Mouse (Mus musculus) CH12.LX (cell line): ENCODE measurements around the gene Plcd4. TPM values are rescaled to one million over a fixed set of nuclear protein-coding genes. Genes with fewer than 3 reads are reported as not detected.

ENCODE experiments used
- DNase-seq: peaks from one replicate; pipeline ENCODE4 v3.0.0-alpha.2; 2013; ENCODE audit errors: extremely low read depth
- H3K27ac ChIP-seq: 2 replicates; pipeline ENCODE4 v1.5.1; 2012; ENCODE audit warnings: low read depth, mild to moderate bottlenecking, control low read depth, moderate library complexity; ENCODE audit not compliant: insufficient read depth
- H3K27me3 ChIP-seq: replicated peaks from 2 replicates; pipeline ENCODE3; 2012; ENCODE audit warnings: inconsistent platforms
- H3K36me3 ChIP-seq, 2 experiments: replicated peaks in 1 of 2; 2 replicates each; pipeline versions ENCODE3 to v1.6.1; 2012; ENCODE audit warnings: inconsistent platforms in 1 of 2, low read length in 1 of 2, mild to moderate bottlenecking in 1 of 2, mixed read lengths in 1 of 2, moderate library complexity in 1 of 2; ENCODE audit not compliant: control insufficient read depth in 1 of 2, insufficient read depth in 1 of 2
- H3K4me1 ChIP-seq, 2 experiments: 2 replicates each; pipeline ENCODE4 v1.6.1; 2012; ENCODE audit warnings: inconsistent platforms in 1 of 2, moderate library complexity in 1 of 2; ENCODE audit not compliant: insufficient read depth in 2 of 2, control insufficient read depth in 1 of 2
- H3K4me2 ChIP-seq: 2 replicates; pipeline ENCODE4 v1.6.1; 2012; ENCODE audit warnings: low read depth, mild to moderate bottlenecking, control low read depth; ENCODE audit not compliant: poor library complexity, insufficient read depth, severe bottlenecking
- H3K4me3 ChIP-seq, 3 experiments: fragments of 150-350 bp in 1 of 3; sonication (generic) in 1 of 3; replicated peaks in 1 of 3; 2 replicates each; pipeline versions ENCODE3 to v1.5.1; 2011 to 2012; ENCODE audit warnings: low read depth in 2 of 3, low read length in 2 of 3, mild to moderate bottlenecking in 2 of 3, moderate library complexity in 2 of 3, control low read depth in 1 of 3, improper control_type of control experiment in 1 of 3, inconsistent platforms in 1 of 3, mixed read lengths in 1 of 3; ENCODE audit not compliant: poor library complexity in 1 of 3
- H3K79me2 ChIP-seq: replicated peaks from 2 replicates; pipeline ENCODE4 v1.6.1; 2012; ENCODE audit warnings: mild to moderate bottlenecking, moderate library complexity; ENCODE audit not compliant: control insufficient read depth, poor library complexity, insufficient read depth, severe bottlenecking; ENCODE audit errors: extremely low read depth
- H3K9ac ChIP-seq: 2 replicates; pipeline ENCODE4 v1.6.1; 2012; ENCODE audit warnings: low read depth, mild to moderate bottlenecking, control low read depth, moderate library complexity; ENCODE audit not compliant: insufficient read depth
- H3K9me3 ChIP-seq: replicated peaks from 2 replicates; pipeline ENCODE3; 2012; ENCODE audit warnings: low read length, inconsistent platforms, mixed read lengths
- CHD1 ChIP-seq: IDR thresholded peaks from 2 replicates; pipeline ENCODE4 v1.6.1; 2012; ENCODE audit warnings: low read depth, low read length, improper control_type of control experiment, inconsistent platforms
- CHD2 ChIP-seq: IDR thresholded peaks from 2 replicates; pipeline ENCODE4 v1.6.1; 2011; ENCODE audit warnings: low read length, improper control_type of control experiment
- CTCF ChIP-seq, 2 experiments: IDR thresholded peaks in 1 of 2; conservative IDR thresholded peaks in 1 of 2; 2 replicates each; pipeline ENCODE4 v1.5.1; 2011 to 2012; ENCODE audit warnings: low read depth in 2 of 2, low read length in 2 of 2, improper control_type of control experiment in 1 of 2, inconsistent platforms in 1 of 2, mild to moderate bottlenecking in 1 of 2, moderate library complexity in 1 of 2
- ELF1 ChIP-seq: IDR thresholded peaks from 2 replicates; pipeline ENCODE4 v1.6.1; 2014; ENCODE audit warnings: low read depth, mild to moderate bottlenecking, inconsistent platforms, low read length, improper control_type of control experiment
- EP300 ChIP-seq: IDR thresholded peaks from 2 replicates; pipeline ENCODE4 v1.6.1; 2011; ENCODE audit warnings: low read length, improper control_type of control experiment
- ETS1 ChIP-seq: conservative IDR thresholded peaks from 2 replicates; pipeline ENCODE4 v1.6.1; 2012; ENCODE audit warnings: low read depth, mild to moderate bottlenecking, inconsistent platforms, low read length, improper control_type of control experiment, moderate library complexity
- JUN ChIP-seq: IDR thresholded peaks from 2 replicates; pipeline ENCODE4 v1.6.1; 2011; ENCODE audit warnings: low read depth, mild to moderate bottlenecking, low read length, improper control_type of control experiment, moderate library complexity; ENCODE audit not compliant: insufficient read depth
- JUND ChIP-seq: conservative IDR thresholded peaks from 2 replicates; pipeline ENCODE4 v1.6.1; 2011; ENCODE audit warnings: low read depth, low read length, improper control_type of control experiment
- KAT2A ChIP-seq: IDR thresholded peaks from 2 replicates; pipeline ENCODE4 v1.6.1; 2012; ENCODE audit warnings: low read length, improper control_type of control experiment, inconsistent platforms; ENCODE audit not compliant: insufficient replicate concordance
- MAFK ChIP-seq: IDR thresholded peaks from 2 replicates; pipeline ENCODE4 v1.6.1; 2011; ENCODE audit warnings: low read length, improper control_type of control experiment; ENCODE audit not compliant: insufficient replicate concordance
- MAX ChIP-seq: IDR thresholded peaks from 2 replicates; pipeline ENCODE4 v1.6.1; 2011; ENCODE audit warnings: low read length, improper control_type of control experiment
- MAZ ChIP-seq: IDR thresholded peaks from 2 replicates; pipeline ENCODE4 v1.6.1; 2012; ENCODE audit warnings: low read depth, mild to moderate bottlenecking, inconsistent platforms, low read length, improper control_type of control experiment, moderate library complexity
- MXI1 ChIP-seq: IDR thresholded peaks from 2 replicates; pipeline ENCODE4 v1.6.1; 2011; ENCODE audit warnings: mild to moderate bottlenecking, low read depth, low read length, improper control_type of control experiment
- MYC ChIP-seq: IDR thresholded peaks from 2 replicates; pipeline ENCODE4 v1.6.1; 2011; ENCODE audit warnings: low read depth, mild to moderate bottlenecking, improper control_type of control experiment, low read length
- NELFE ChIP-seq: IDR thresholded peaks from 2 replicates; pipeline ENCODE4 v1.6.1; 2011; ENCODE audit warnings: low read depth, low read length, improper control_type of control experiment
- NRF1 ChIP-seq: IDR thresholded peaks from 2 replicates; pipeline ENCODE4 v1.6.1; 2014; ENCODE audit warnings: low read depth, mild to moderate bottlenecking, inconsistent platforms, low read length, improper control_type of control experiment, moderate library complexity
- PAX5 ChIP-seq: IDR thresholded peaks from 2 replicates; pipeline ENCODE4 v1.6.1; 2012; ENCODE audit warnings: low read length, inconsistent platforms, mixed read lengths
- POLR2A ChIP-seq: IDR thresholded peaks from 2 replicates; pipeline ENCODE4 v1.6.1; 2011; ENCODE audit warnings: low read depth, mild to moderate bottlenecking, improper control_type of control experiment, low read length
- RAD21 ChIP-seq: IDR thresholded peaks from 2 replicates; pipeline ENCODE4 v1.6.1; 2011; ENCODE audit warnings: low read depth, mild to moderate bottlenecking, low read length, improper control_type of control experiment, moderate library complexity
- RCOR1 ChIP-seq: conservative IDR thresholded peaks from 2 replicates; pipeline ENCODE4 v1.6.1; 2012; ENCODE audit warnings: low read depth, mild to moderate bottlenecking, inconsistent platforms, low read length, improper control_type of control experiment
- SIN3A ChIP-seq: IDR thresholded peaks from 2 replicates; pipeline ENCODE4 v1.6.1; 2012; ENCODE audit warnings: low read length, improper control_type of control experiment, inconsistent platforms
- USF2 ChIP-seq: conservative IDR thresholded peaks from 2 replicates; pipeline ENCODE4 v1.6.1; 2011; ENCODE audit warnings: low read depth, low read length, improper control_type of control experiment
- ZC3H11A ChIP-seq: IDR thresholded peaks from 2 replicates; pipeline ENCODE4 v1.6.1; 2012; ENCODE audit warnings: low read depth, mild to moderate bottlenecking, inconsistent platforms, low read length, improper control_type of control experiment
- ZKSCAN1 ChIP-seq: IDR thresholded peaks from 2 replicates; pipeline ENCODE4 v1.6.1; 2012; ENCODE audit warnings: low read depth, inconsistent platforms, low read length, improper control_type of control experiment, borderline replicate concordance
- ZMIZ1 ChIP-seq: IDR thresholded peaks from 2 replicates; pipeline ENCODE4 v1.6.1; 2012; ENCODE audit warnings: low read depth, mild to moderate bottlenecking, inconsistent platforms, low read length, improper control_type of control experiment
- ZNF384 ChIP-seq: IDR thresholded peaks from 2 replicates; pipeline ENCODE4 v1.6.1; 2012; ENCODE audit warnings: low read depth, low read length, improper control_type of control experiment, inconsistent platforms
- dilution Hi-C: fragments of 300-500 bp; cut with MboI; formaldehyde crosslinking; loops from 2 replicates; pipeline ENCODE4 v1.14.3; 2020; ENCODE audit warnings: low sequenced_read_pairs; ENCODE audit not compliant: extremely low pct_unique_long_range_greater_than_20kb, extremely low pct_ligation_motif_present
- in situ Hi-C: fragments of 300-500 bp; cut with MboI; formaldehyde crosslinking; loops from 3 replicates; pipeline ENCODE4 v1.14.3; 2019; ENCODE audit warnings: low sequenced_read_pairs, low pct_ligation_motif_present, low pct_unique_long_range_greater_than_20kb, mixed read lengths
- polyA plus RNA-seq: library from polyadenylated mRNA; unstranded; fragments of >175 nt; gene quantifications from 2 replicates; pipeline ENCODE4 v1.2.1, GENCODE M21; 2012; ENCODE audit warnings: low read depth; ENCODE audit not compliant: insufficient read length
- total RNA-seq, 2 experiments: library from RNA; depleted of rRNA; stranded (reverse); fragments of 300-350 nt in 1 of 2; fragments of >200 nt in 1 of 2; gene quantifications; 2 replicates each; pipeline ENCODE4 v1.2.3; 2012 to 2014

Plcd4 gene
- total RNA-seq (2012; rRNA removed), result 0.21 and 0.25 TPM in 2 replicates
- not detected in 2 replicates for total RNA-seq (2014; rRNA removed)
- polyA plus RNA-seq, result 0.97 and 1.1 TPM in 2 replicates

- peaks cover 22% of the 10 kb centered on the region for H3K27me3 ChIP-seq
- no peak within 1 kb of the TSS for H3K27ac ChIP-seq
- in situ Hi-C loops (no loop called here), dilution Hi-C loops (no loop called here)
- H3K4me3 ChIP-seq, result no peak within 1 kb of the TSS
- TF ChIP-seq ETS1 (no peak), CTCF (conservative IDR thresholded peaks at IDR 0.05 in 1 of 2, IDR thresholded peaks at IDR 0.05 in 1 of 2; ENCODE audit: low read depth in 2 of 2, low read length in 2 of 2) (no peak), ELF1 (no peak), SIN3A (no peak), RCOR1 (no peak), PAX5 (no peak), CHD1 (no peak), MYC (no peak), NELFE (no peak), NRF1 (no peak), ZMIZ1 (no peak), KAT2A (no peak), POLR2A (no peak), JUN (no peak), RAD21 (no peak), ZKSCAN1 (no peak), CHD2 (no peak)
- H3K9me3 ChIP-seq, result no peaks in the 10 kb centered on the region
- DNase-seq, result no peak
- no peak within 1 kb of the TSS for H3K4me2 ChIP-seq
- no peaks in the 10 kb centered on the region for H3K4me1 ChIP-seq
- H3K9ac ChIP-seq, result no peak within 1 kb of the TSS
- no peaks in the 10 kb centered on the region for H3K36me3 ChIP-seq
- H3K79me2 ChIP-seq, result no peaks in the 10 kb centered on the region
Measured at GRCm38 (mm10) chr1:74542451-74542961, at the start of gene Plcd4. Plcd4 (plus strand) TSS chr1:74542888.

- Histone ChIP-seq H3K4me1 (peaks cover 0 to 26% of the 10 kb centered on the region in 2 experiments; a peak in 2 of 4 replicates), H3K27ac (no peak overlapping the region), H3K4me2 (no peak overlapping the region), H3K36me3 (peaks cover 3 to 26% of the 10 kb centered on the region in 2 experiments), H3K27me3 (no peaks in the 10 kb centered on the region), H3K9ac (no peak overlapping the region), H3K4me3 (no peak overlapping the region), H3K79me2 (peaks cover 36% of the 10 kb centered on the region), H3K9me3 (no peaks in the 10 kb centered on the region)
- TF ChIP-seq ELF1 (no peak), MXI1 (no peak), MAX (no peak), ZC3H11A (no peak), JUN (no peak), MAZ (no peak), JUND (no peak), SIN3A (no peak), USF2 (no peak), EP300 (no peak), MAFK (no peak), MYC (no peak), CHD2 (no peak), ZNF384 (no peak), RCOR1 (no peak)
- in situ Hi-C loops (no loop called here), dilution Hi-C loops (no loop called here)
- DNase-seq, result no peak
Measured at GRCm38 (mm10) chr1:74501106-74501505, 41.6 kb upstream of the Plcd4 start.
